Mouse (Mus musculus) midbrain, embryonic 11.5 days (tissue): ENCODE data around the gene 1700029P11Rik. TPM values are rescaled to one million over a fixed set of nuclear protein-coding genes. Genes with fewer than 3 reads are reported as not detected.
A peak's percentile ranks its signal among the peaks of the same experiment; 100 is the strongest.

Experiments
- ATAC-seq: fragments of 200-750 bp; cut with Nextera tagmentation; 2 replicates; pipeline ENCODE4 v1.8.0; 2017; ENCODE audit warnings: moderate TSS enrichment, moderate library complexity; ENCODE audit not compliant: low FRiP score
- DNase-seq: peaks from one replicate; pipeline ENCODE4 v3.0.0; 2015; ENCODE audit warnings: low spot score; ENCODE audit errors: missing footprints
- H3K27ac ChIP-seq: fragments of 300-500 bp; sonication (generic); 2 replicates; pipeline ENCODE4 v1.5.1; 2014; ENCODE audit warnings: low read depth, low read length
- H3K27me3 ChIP-seq: fragments of 300-500 bp; sonication (generic); 2 replicates; pipeline ENCODE4 v1.6.1; 2014; ENCODE audit warnings: mild to moderate bottlenecking, low read length, moderate library complexity, mixed read lengths; ENCODE audit not compliant: control insufficient read depth, insufficient read depth
- H3K36me3 ChIP-seq: fragments of 300-500 bp; sonication (generic); 2 replicates; pipeline ENCODE4 v1.6.1; 2014; ENCODE audit warnings: mild to moderate bottlenecking, low read length, moderate library complexity, mixed read lengths; ENCODE audit not compliant: control insufficient read depth, insufficient read depth
- H3K4me1 ChIP-seq: fragments of 300-500 bp; sonication (generic); 2 replicates; pipeline ENCODE4 v1.6.1; 2014; ENCODE audit warnings: low read length; ENCODE audit not compliant: control insufficient read depth, insufficient read depth
- H3K4me2 ChIP-seq: fragments of 300-500 bp; sonication (generic); 2 replicates; pipeline ENCODE4 v1.6.1; 2014; ENCODE audit warnings: mild to moderate bottlenecking, moderate library complexity
- H3K4me3 ChIP-seq: fragments of 300-500 bp; sonication (generic); 2 replicates; pipeline ENCODE4 v1.5.1; 2014; ENCODE audit warnings: low read depth, low read length
- H3K9ac ChIP-seq: fragments of 300-500 bp; sonication (generic); 2 replicates; pipeline ENCODE4 v1.6.1; 2014; ENCODE audit warnings: low read length
- H3K9me3 ChIP-seq: fragments of 300-500 bp; sonication (generic); 2 replicates; pipeline ENCODE4 v1.6.1; 2016; ENCODE audit warnings: low read length; ENCODE audit not compliant: control insufficient read depth
- WGBS: fragments of 180-500 bp; shearing (Covaris S2); extraction: QIAGEN DNeasy Blood & Tissue Kit; methylation state at CpG from one replicate; pipeline ENCODE4 v1.1.7; 2014; 5-methylcytosine and 5-hydroxymethylcytosine counted together
- polyA plus RNA-seq: library from polyadenylated mRNA; unstranded; fragments of >200 nt; fragmentation: Nextera tagmentation; extraction: Ambion mirVana; gene quantifications from 2 replicates; pipeline ENCODE4 v1.2.1, GENCODE M21; 2014

The 1700029P11Rik gene
- polyA plus RNA-seq, 1 experiment from 2014 or later: not detected

DNA sequence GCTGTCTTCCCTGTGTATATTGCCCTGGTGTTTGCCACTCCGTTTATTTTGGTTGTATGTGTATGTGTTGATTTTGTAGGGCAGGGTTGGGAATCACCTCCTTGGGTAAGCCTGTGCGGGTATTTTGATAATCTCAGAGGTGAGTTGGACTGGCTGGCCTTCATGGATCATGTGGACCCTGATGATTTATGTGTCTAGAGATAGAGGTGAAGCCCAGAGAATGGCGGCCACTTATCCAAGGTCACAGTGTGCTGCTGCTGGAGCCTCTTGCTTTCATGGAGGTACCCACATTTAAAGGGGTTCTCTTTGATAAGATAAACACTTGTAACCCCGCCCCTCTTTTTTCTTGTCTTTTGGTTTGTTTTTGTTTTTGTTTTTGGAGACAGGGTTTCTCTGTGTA is 40.6 kb upstream of the 1700029P11Rik start:
- H3K4me1 ChIP-seq: peaks cover 21% of the 10 kb centered on the region
- no peaks in the 10 kb centered on the region for H3K27me3 ChIP-seq
- no peak overlapping the region for H3K9ac ChIP-seq
- H3K4me3 ChIP-seq: no peak overlapping the region
- no peaks in the 10 kb centered on the region for H3K9me3 ChIP-seq
- no peak for ATAC-seq
- no peaks in the 10 kb centered on the region for H3K36me3 ChIP-seq
- no peak overlapping the region for H3K4me2 ChIP-seq
- 91% methylated on average over 4 of the region's 4 CpGs for WGBS
- H3K27ac ChIP-seq: no peak overlapping the region
- no peak for DNase-seq

GRCm38 (mm10) chr15:81940219-81940618 is 40.1 kb upstream of the 1700029P11Rik start:
- no peak for ATAC-seq
- Histone ChIP-seq H3K4me3 (no peak overlapping the region), H3K9me3 (no peaks in the 10 kb centered on the region), H3K4me2 (no peak overlapping the region), H3K9ac (no peak overlapping the region), H3K27ac (no peak overlapping the region), H3K4me1 (peaks cover 21% of the 10 kb centered on the region), H3K27me3 (no peaks in the 10 kb centered on the region), H3K36me3 (no peaks in the 10 kb centered on the region)
- DNase-seq: no peak
- WGBS: 92% methylated on average over 5 of the region's 5 CpGs

- no peak for ATAC-seq
- no peak overlapping the region for H3K9ac ChIP-seq
- no peaks in the 10 kb centered on the region for H3K27me3 ChIP-seq
- no peaks in the 10 kb centered on the region for H3K36me3 ChIP-seq
- no peak overlapping the region for H3K27ac ChIP-seq
- H3K4me3 ChIP-seq: no peak overlapping the region
- no peaks in the 10 kb centered on the region for H3K9me3 ChIP-seq
- no peak for DNase-seq
- H3K4me1 ChIP-seq: peaks cover 21% of the 10 kb centered on the region
- 95% methylated on average over 2 of the region's 2 CpGs for WGBS
- no peak overlapping the region for H3K4me2 ChIP-seq
Measured at GRCm38 (mm10) chr15:81941010-81941409, 39.3 kb upstream of the 1700029P11Rik start.

- ATAC-seq (peak; percentile 90), DNase-seq (peak; percentile 94)
- Histone ChIP-seq H3K36me3 (no peaks in the 10 kb centered on the region; the same call in 1 of the 2 replicates), H3K9ac (peak overlapping the region; percentile 17; the same call in 1 of the 2 replicates), H3K4me1 (peaks cover 12% of the 10 kb centered on the region), H3K4me2 (no peak overlapping the region), H3K9me3 (no peaks in the 10 kb centered on the region), H3K4me3 (no peak overlapping the region), H3K27ac (peak overlapping the region; percentile 49), H3K27me3 (no peaks in the 10 kb centered on the region)
- 4% methylated on average over 9 of the region's 9 CpGs for WGBS
Measured at GRCm38 (mm10) chr15:81943176-81943749, 37.1 kb upstream of the 1700029P11Rik start.

DNA sequence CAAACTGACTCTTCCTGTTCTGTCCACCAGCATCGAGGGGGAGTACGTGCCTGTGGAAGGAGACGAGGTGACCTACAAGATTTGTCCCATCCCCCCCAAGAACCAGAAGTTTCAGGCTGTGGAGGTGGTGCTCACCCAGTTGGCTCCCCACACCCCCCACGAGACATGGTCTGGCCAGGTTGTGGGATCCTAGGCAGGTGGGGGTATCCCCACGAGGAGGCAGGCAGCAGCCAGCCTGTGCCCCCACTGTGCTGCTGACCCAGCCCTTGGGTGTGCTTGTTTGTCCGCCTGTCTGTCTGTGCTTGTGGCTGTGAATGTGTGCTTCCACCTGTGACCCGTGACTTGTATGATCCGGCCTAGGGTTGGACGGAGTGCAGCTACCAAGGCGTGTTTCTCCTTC is 31.3 kb upstream of the 1700029P11Rik start:
- Histone ChIP-seq H3K9me3 (no peaks in the 10 kb centered on the region), H3K27me3 (no peaks in the 10 kb centered on the region)
- WGBS: 85% methylated on average over 10 of the region's 10 CpGs

GRCm38 (mm10) chr15:81949476-81950131 is 30.7 kb upstream of the 1700029P11Rik start:
- no peak overlapping the region for H3K4me3 ChIP-seq
- H3K4me2 ChIP-seq: no peak overlapping the region
- DNase-seq (peak; percentile 80), ATAC-seq (no peak)
- no peaks in the 10 kb centered on the region; the same call in 1 of the 2 replicates for H3K36me3 ChIP-seq
- H3K9ac ChIP-seq: no peak overlapping the region
- no peaks in the 10 kb centered on the region for H3K4me1 ChIP-seq
- H3K27ac ChIP-seq: no peak overlapping the region
- no peaks in the 10 kb centered on the region for H3K9me3 ChIP-seq
- WGBS: 78% methylated on average over 11 of the region's 11 CpGs
- no peaks in the 10 kb centered on the region for H3K27me3 ChIP-seq

More for the DNA sequence above, 31.3 kb upstream of the 1700029P11Rik start:
- Histone ChIP-seq H3K36me3 (no peaks in the 10 kb centered on the region; the same call in 1 of the 2 replicates), H3K4me3 (no peak overlapping the region), H3K4me2 (no peak overlapping the region), H3K9ac (no peak overlapping the region), H3K27ac (no peak overlapping the region), H3K4me1 (no peaks in the 10 kb centered on the region)
- ATAC-seq (no peak), DNase-seq (no peak)

DNA sequence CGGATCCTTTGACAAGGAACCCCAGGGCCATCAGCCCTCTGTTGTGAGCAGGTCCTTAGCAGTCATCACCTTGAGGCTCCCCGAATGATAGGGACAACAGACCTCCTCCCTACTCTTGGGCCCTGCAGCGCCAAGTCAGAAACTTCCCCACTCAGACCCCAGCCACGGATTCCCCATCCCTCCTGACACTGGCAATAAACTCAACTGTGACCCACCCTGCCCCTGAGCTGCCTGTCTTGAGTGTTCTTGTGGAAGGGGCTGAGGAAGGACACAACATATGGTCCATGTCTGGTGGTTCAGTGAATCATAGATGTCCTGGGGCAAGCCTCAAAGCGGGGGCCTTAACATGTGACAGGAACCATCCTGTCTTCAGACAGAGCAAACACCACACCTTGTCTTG is 29.6 kb upstream of the 1700029P11Rik start:
- Histone ChIP-seq H3K27ac (no peak overlapping the region), H3K9me3 (no peaks in the 10 kb centered on the region), H3K4me3 (no peak overlapping the region), H3K4me1 (no peaks in the 10 kb centered on the region), H3K4me2 (no peak overlapping the region), H3K36me3 (peaks cover 3% of the 10 kb centered on the region; the same call in 1 of the 2 replicates), H3K9ac (no peak overlapping the region), H3K27me3 (no peaks in the 10 kb centered on the region)
- peak; percentile 31 for DNase-seq
- 89% methylated on average over 5 of the region's 5 CpGs for WGBS
- no peak for ATAC-seq

DNA sequence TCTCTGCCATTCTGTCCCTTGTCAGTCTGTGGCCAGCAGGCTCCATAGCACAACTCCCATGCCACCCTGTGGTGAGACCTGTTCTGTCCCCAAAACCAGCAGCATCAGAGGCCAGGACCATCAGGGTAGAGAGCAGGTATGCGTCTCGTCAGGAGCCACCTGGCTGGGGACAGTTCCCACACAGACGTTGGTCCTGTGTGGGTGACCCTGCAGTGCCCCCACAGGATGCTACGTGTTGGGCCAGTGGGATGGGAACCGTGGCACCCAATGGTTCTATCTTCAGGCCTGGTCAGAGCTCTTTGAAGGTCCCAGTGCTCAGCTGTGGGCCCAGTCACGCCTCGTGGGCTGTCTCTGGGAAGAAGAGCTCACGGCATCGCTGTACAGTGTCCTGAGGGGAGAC is 29.2 kb upstream of the 1700029P11Rik start:
- ATAC-seq: no peak
- peaks cover 3% of the 10 kb centered on the region; the same call in 1 of the 2 replicates for H3K36me3 ChIP-seq

DNA sequence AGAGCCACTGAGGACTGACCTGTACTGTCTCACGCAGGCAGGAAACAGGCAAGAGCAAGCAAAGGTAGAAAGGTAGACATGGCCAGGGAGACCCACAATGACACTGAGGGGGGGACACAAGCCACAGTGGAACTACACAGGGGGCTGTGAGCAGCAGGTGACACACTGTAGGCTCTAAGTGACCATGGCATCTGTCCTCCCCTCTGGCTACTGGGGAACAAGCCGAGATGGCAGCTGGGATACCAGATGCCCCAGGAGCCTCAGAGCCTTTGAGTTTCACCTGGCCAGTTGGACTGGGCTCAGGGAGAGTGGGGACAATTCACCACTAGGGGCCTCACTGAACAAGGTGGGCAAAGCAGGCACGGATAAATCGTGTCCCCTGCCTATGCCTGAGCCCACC is 28.0 kb upstream of the 1700029P11Rik start:
- Histone ChIP-seq H3K27ac (no peak overlapping the region), H3K9me3 (no peaks in the 10 kb centered on the region), H3K36me3 (0 out of 2 replicates have a peak, but pooled peaks cover 3% of the 10 kb centered on the region), H3K4me1 (no peaks in the 10 kb centered on the region), H3K4me2 (no peak overlapping the region), H3K9ac (no peak overlapping the region), H3K27me3 (no peaks in the 10 kb centered on the region), H3K4me3 (no peak overlapping the region)
- ATAC-seq (no peak), DNase-seq (peak; percentile 19)
- 88% methylated on average over 4 of the region's 4 CpGs for WGBS

More for the DNA sequence above, 29.2 kb upstream of the 1700029P11Rik start:
- Histone ChIP-seq H3K4me1 (no peaks in the 10 kb centered on the region), H3K27me3 (no peaks in the 10 kb centered on the region), H3K9ac (no peak overlapping the region), H3K27ac (no peak overlapping the region), H3K4me3 (no peak overlapping the region), H3K9me3 (no peaks in the 10 kb centered on the region), H3K4me2 (no peak overlapping the region)
- DNase-seq: no peak
- WGBS: 90% methylated on average over 9 of the region's 9 CpGs
